Mouse (Mus musculus) retina, embryonic 14.5 days (tissue): ENCODE results near the gene Adarb1.
"Not testable (repeated sequence)": the region's sequence is repeated elsewhere in the genome, so short reads cannot be mapped to it uniquely, and the experiment has no call there.

Experiments used
- DNase-seq: peaks from one replicate; pipeline ENCODE4 v3.0.0-alpha.2; 2015; ENCODE audit warnings: low spot score

The Adarb1 gene

GRCm38 (mm10) chr10:77314711-77315266 lies 103.3 kb downstream of the Adarb1 start:
- no peak for DNase-seq

- no peak for DNase-seq
These were observed 109.1 kb downstream of the Adarb1 start for GRCm38 (mm10) chr10:77308978-77309377.

- DNase-seq = no peak
These were observed 112.3 kb downstream of the Adarb1 start for GRCm38 (mm10) chr10:77305766-77306165.

- peak; percentile 45 for DNase-seq
These were observed 113.1 kb downstream of the Adarb1 start for GRCm38 (mm10) chr10:77304840-77305533.

- no peak for DNase-seq
These were observed 113.7 kb downstream of the Adarb1 start for GRCm38 (mm10) chr10:77304362-77304761.

GRCm38 (mm10) chr10:77300934-77301297 lies 117.2 kb downstream of the Adarb1 start:
- no peak for DNase-seq

- no peak for DNase-seq
These were observed 117.7 kb downstream of the Adarb1 start for GRCm38 (mm10) chr10:77300237-77300933.

- DNase-seq = no peak
These were observed 118.9 kb downstream of the Adarb1 start for GRCm38 (mm10) chr10:77299194-77299593.

GRCm38 (mm10) chr10:77298621-77299020 lies 119.4 kb downstream of the Adarb1 start:
- no peak for DNase-seq

GRCm38 (mm10) chr10:77294691-77295090 lies 123.4 kb downstream of the Adarb1 start:
- no peak for DNase-seq

- no peak for DNase-seq
These were observed 127.3 kb downstream of the Adarb1 start for GRCm38 (mm10) chr10:77290624-77291366.

GRCm38 (mm10) chr10:77289559-77289958 lies 128.5 kb downstream of the Adarb1 start:
- no peak for DNase-seq

GRCm38 (mm10) chr10:77288639-77289195 lies 129.4 kb downstream of the Adarb1 start:
- DNase-seq = no peak

- DNase-seq = no peak
These were observed 130.4 kb downstream of the Adarb1 start for GRCm38 (mm10) chr10:77287626-77288025.

GRCm38 (mm10) chr10:77284832-77285231 lies 133.2 kb downstream of the Adarb1 start:
- no peak for DNase-seq

- DNase-seq = peak; percentile 93
These were observed 135.2 kb downstream of the Adarb1 start for GRCm38 (mm10) chr10:77282822-77283221.

- DNase-seq = not testable (repeated sequence)
These were observed 136.0 kb downstream of the Adarb1 start for GRCm38 (mm10) chr10:77282085-77282484.

GRCm38 (mm10) chr10:77273798-77274197 lies 144.3 kb downstream of the Adarb1 start:
- DNase-seq = no peak

- DNase-seq = no peak
These were observed 144.9 kb downstream of the Adarb1 start for GRCm38 (mm10) chr10:77272980-77273730.

- no peak for DNase-seq
These were observed 148.9 kb downstream of the Adarb1 start for GRCm38 (mm10) chr10:77269129-77269528.

- DNase-seq = no peak
These were observed 151.0 kb downstream of the Adarb1 start for GRCm38 (mm10) chr10:77267027-77267426.

- DNase-seq = no peak
These were observed 151.8 kb downstream of the Adarb1 start for GRCm38 (mm10) chr10:77266281-77266680.
